Mouse (Mus musculus) kidney, adult 2 months (tissue): ENCODE measurements around the gene Rpl23.

Experiments used
- CTCF ChIP-seq: fragments of 200-500 bp; conservative IDR thresholded peaks from 2 replicates; pipeline ENCODE4 v1.5.1; 2011; ENCODE audit warnings: low read depth, mild to moderate bottlenecking, control low read depth, low read length, moderate library complexity, mixed read lengths; ENCODE audit not compliant: insufficient read depth, insufficient read length
- POLR2A ChIP-seq: fragments of 200-500 bp; IDR thresholded peaks from one replicate; pipeline ENCODE4 v1.6.1; 2011; ENCODE audit warnings: low read depth, low read length, control low read depth

- TF ChIP-seq CTCF (no peak), POLR2A (no peak)
Observed at GRCm38 (mm10) chr11:97808093-97808492, 25.9 kb upstream of the Rpl23 start.
